Mouse (Mus musculus) cerebellum, adult 2 months (tissue): ENCODE measurements around the gene Vmn1r192. TPM values are rescaled to one million over a fixed set of nuclear protein-coding genes. Genes with fewer than 3 reads are reported as not detected.
"Not testable (repeated sequence)": the region's sequence is repeated elsewhere in the genome, so short reads cannot be mapped to it uniquely, and the experiment has no call there.

Experiments
- DNase-seq, 2 experiments: peaks; one replicate each; pipeline ENCODE4 v3.0.0; 2021
- H3K27ac ChIP-seq: fragments of 200-500 bp; 2 replicates; pipeline ENCODE4 v1.5.1; 2012; ENCODE audit warnings: low read length, control low read depth, inconsistent platforms; ENCODE audit not compliant: insufficient read depth
- H3K27me3 ChIP-seq: fragments of 200-500 bp; 2 replicates; pipeline ENCODE4 v1.6.1; 2012; ENCODE audit warnings: inconsistent platforms, mild to moderate bottlenecking, low read length, moderate library complexity; ENCODE audit not compliant: control insufficient read depth, insufficient read depth
- H3K4me1 ChIP-seq: fragments of 200-500 bp; 2 replicates; pipeline ENCODE4 v1.6.1; 2011; ENCODE audit warnings: low read length; ENCODE audit not compliant: control insufficient read depth, insufficient read depth
- H3K4me3 ChIP-seq: fragments of 200-500 bp; replicated peaks from 2 replicates; pipeline ENCODE3; 2011; ENCODE audit warnings: mild to moderate bottlenecking, low read depth, low read length, control low read depth; ENCODE audit not compliant: insufficient read depth
- CTCF ChIP-seq: fragments of 200-500 bp; IDR thresholded peaks from 2 replicates; pipeline ENCODE4 v1.5.1; 2011; ENCODE audit warnings: low read depth, mild to moderate bottlenecking, control low read depth, low read length, moderate library complexity, borderline replicate concordance; ENCODE audit not compliant: insufficient read depth
- POLR2A ChIP-seq: fragments of 200-500 bp; IDR thresholded peaks from 2 replicates; pipeline ENCODE4 v1.6.1; 2011; ENCODE audit warnings: low read length, control low read depth, borderline replicate concordance; ENCODE audit not compliant: insufficient read depth
- WGBS: fragments of 180-500 bp; shearing (Covaris S2); methylation state at CpG from one replicate; pipeline ENCODE4 v1.1.7; 2018; 5-methylcytosine and 5-hydroxymethylcytosine counted together
- polyA plus RNA-seq: library from polyadenylated mRNA; depleted of rRNA; stranded (reverse); fragments of >200 nt; gene quantifications from 2 replicates; pipeline ENCODE4 v1.2.3, GENCODE M21; 2012; rRNA removed

Gene Vmn1r192
- polyA plus RNA-seq = not detected in 2 replicates

DNA sequence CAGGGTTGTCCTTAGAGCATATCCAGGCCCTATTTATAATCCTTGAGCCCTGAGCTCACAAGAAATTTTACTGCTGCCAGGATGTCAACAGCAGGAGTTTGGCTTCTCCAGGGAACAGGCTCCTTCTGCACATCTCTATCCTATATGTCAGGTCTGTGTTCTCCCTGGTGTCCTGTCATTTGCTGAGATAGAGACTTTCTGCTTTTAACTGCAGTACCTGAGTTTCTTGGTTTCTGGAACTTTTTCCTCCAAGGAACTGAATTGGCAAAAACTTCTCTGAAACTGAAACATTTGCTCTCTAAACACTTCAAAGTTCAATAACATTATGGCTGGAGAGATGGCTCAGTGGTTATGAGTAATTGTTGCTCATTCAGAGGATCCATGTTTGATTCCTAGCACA is at the start of gene Vmn1r192:
Vmn1r192 (minus strand) TSS at position 101 of the 400 bp plus-strand sequence.
- H3K4me1 ChIP-seq = no peaks in the 10 kb centered on the region
- no peak within 1 kb of the TSS for H3K27ac ChIP-seq
- no peaks in the 10 kb centered on the region for H3K27me3 ChIP-seq
- no peak for DNase-seq
- TF ChIP-seq CTCF (no peak), POLR2A (no peak)
- H3K4me3 ChIP-seq = no peak within 1 kb of the TSS

DNA sequence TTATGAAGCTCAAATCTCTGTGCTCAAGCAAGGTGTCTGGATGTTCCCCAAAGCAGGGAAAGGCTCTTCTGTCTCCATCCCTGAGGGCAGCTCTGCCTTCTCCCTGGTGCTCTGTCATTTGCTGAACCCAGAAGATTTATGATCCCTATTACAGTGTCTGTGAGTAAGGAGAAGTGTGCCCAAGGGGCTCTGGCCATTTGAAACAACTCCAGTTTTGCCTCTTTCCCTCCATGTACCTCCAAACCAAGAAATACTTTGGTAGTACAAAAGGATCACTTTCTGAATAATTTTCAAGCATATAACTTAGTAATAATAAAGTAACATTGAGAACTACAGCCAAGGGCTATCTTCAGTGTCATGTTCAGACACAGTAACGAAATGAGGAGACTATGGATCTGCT is 32.1 kb upstream of the Vmn1r192 start, which contains the start of gene Vmn1r193:
Vmn1r193 (minus strand) TSS at position 101 of the 400 bp plus-strand sequence.
- H3K4me3 ChIP-seq, H3K27me3 ChIP-seq, DNase-seq, H3K27ac ChIP-seq, H3K4me1 ChIP-seq: not testable (repeated sequence)
- 61% methylated on average over 1 of the region's 1 CpGs for WGBS

GRCm38 (mm10) chr13:22192756-22193155 is 1.8 kb upstream of the Vmn1r192 start:
- H3K27me3 ChIP-seq, H3K4me3 ChIP-seq, H3K27ac ChIP-seq, DNase-seq, H3K4me1 ChIP-seq: not testable (repeated sequence)
- 65% methylated on average over 3 of the region's 3 CpGs for WGBS

DNA sequence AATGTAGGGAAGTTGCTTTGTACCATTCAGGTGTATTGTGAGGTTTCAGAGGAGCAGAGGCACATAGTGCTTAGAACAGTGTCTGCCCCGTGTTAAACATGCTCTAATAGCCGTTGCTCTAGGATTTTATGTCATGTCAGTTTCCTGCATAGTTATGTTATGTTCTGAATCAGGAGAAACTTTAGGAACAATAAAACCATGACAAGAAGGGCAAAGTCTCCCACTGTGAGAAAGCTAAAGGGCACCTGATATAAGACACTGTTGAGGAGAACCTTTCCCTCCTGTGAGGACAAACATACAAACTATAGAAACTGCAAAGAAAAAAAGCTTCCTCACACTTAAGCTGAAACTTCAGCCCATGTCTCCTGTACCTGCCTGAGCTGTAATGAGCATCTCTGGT is 556 bp downstream of the Vmn1r192 start:
- TF ChIP-seq POLR2A = no peak
- TF ChIP-seq CTCF = no peak
- WGBS = 62% methylated on average over 2 of the region's 2 CpGs
- Histone ChIP-seq H3K27ac (no peak overlapping the region), H3K4me3 (no peak overlapping the region), H3K27me3 (no peaks in the 10 kb centered on the region), H3K4me1 (no peaks in the 10 kb centered on the region)
- DNase-seq = no peak

GRCm38 (mm10) chr13:22189313-22189712 is 1.6 kb downstream of the Vmn1r192 start:
- no peaks in the 10 kb centered on the region for H3K27me3 ChIP-seq
- TF ChIP-seq POLR2A = no peak
- no peak for TF ChIP-seq CTCF
- 92% methylated on average over 2 of the region's 2 CpGs for WGBS

DNA sequence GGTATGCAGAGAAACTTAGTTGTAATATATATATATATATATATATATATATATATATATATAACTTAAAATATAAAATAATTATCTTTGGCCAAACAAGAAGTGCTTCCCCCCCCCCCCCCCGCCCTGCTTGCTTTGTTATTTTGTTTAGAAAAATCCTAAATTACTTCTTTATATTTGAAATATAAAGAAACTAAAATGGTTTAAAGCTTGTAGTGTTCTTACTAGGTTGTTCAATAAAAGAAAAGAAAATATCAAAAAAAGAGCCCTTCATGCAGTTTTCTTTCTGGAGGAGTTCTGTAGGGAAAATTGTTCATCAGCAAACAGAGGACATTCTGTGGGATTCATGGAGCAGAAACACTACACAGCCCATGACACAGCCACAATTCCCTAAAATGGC is 7.1 kb downstream of the Vmn1r192 start, which contains the start of gene Vmn1r191:
Vmn1r191 (minus strand) TSS at position 101 of the 400 bp plus-strand sequence.
- H3K27me3 ChIP-seq = no peaks in the 10 kb centered on the region
- DNase-seq = no peak
- no peak for TF ChIP-seq POLR2A
- H3K4me3 ChIP-seq = no peak within 1 kb of the TSS
- WGBS = 61% methylated on average over 1 of the region's 1 CpGs
- H3K27ac ChIP-seq = no peak within 1 kb of the TSS
- no peaks in the 10 kb centered on the region for H3K4me1 ChIP-seq

More at GRCm38 (mm10) chr13:22189313-22189712, 1.6 kb downstream of the Vmn1r192 start:
- no peak for DNase-seq
- Histone ChIP-seq H3K4me1 (no peaks in the 10 kb centered on the region), H3K4me3 (no peak overlapping the region), H3K27ac (no peak overlapping the region)

DNA sequence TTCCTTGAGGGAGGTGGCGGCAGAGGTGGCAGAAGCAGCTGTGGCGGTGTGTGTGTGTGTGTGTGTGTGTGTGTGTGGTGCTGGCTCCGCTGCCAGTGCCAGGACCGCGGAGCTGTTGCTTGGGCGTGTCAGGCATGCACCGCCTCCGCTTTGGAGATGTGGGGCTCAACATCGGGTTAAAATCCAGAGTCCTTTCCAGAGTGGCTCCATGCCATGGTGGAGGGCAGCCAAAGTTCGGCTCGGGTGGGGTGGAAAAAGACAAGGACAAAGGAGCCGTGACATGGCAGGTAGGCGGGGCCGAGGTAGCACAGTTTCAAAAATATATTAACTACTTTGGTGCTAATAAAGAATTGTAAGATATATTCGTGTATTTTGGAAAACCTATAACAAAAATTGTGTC is 22.5 kb downstream of the Vmn1r192 start:
- WGBS = 85% methylated on average over 15 of the region's 15 CpGs
- DNase-seq = no peak
- no peaks in the 10 kb centered on the region for H3K27me3 ChIP-seq
- TF ChIP-seq POLR2A = no peak
- TF ChIP-seq CTCF = no peak
- H3K4me1 ChIP-seq = no peaks in the 10 kb centered on the region
- no peak overlapping the region for H3K27ac ChIP-seq
- no peak overlapping the region for H3K4me3 ChIP-seq

- not testable (repeated sequence) for H3K4me1 ChIP-seq, DNase-seq, H3K27ac ChIP-seq, H3K27me3 ChIP-seq, H3K4me3 ChIP-seq
- whole genome bisulfite sequencing = 69% methylated on average over 5 of the region's 5 CpGs
These were observed 54.2 kb downstream of the Vmn1r192 start for GRCm38 (mm10) chr13:22136495-22137293.

Other genes starting within 250 kb of the Vmn1r192 start
- 0.95 and 1.0 TPM in 2 replicates for gene Zfp184, start 246.0 kb downstream of the Vmn1r192 start, polyA plus RNA-seq
- gene Pom121l2, start 209.9 kb downstream of the Vmn1r192 start, polyA plus RNA-seq = not detected in 2 replicates
- 0.36 and 1.1 TPM in 2 replicates for gene Prss16, start 181.4 kb downstream of the Vmn1r192 start, polyA plus RNA-seq
- gene Hist1h2ah, start 155.6 kb downstream of the Vmn1r192 start, polyA plus RNA-seq = not detected in 2 replicates
- 0.34 TPM in 1 of 2 replicates, not detected in the other for gene Hist1h2bk, start 155.3 kb downstream of the Vmn1r192 start, polyA plus RNA-seq
- 8.8 and 9.8 TPM in 2 replicates for gene Hist1h4i, start 149.8 kb downstream of the Vmn1r192 start, polyA plus RNA-seq
- 0.60 and 1.1 TPM in 2 replicates for gene Hist1h2ag, start 148.2 kb downstream of the Vmn1r192 start, polyA plus RNA-seq
- gene Hist1h2bj, start 147.9 kb downstream of the Vmn1r192 start, polyA plus RNA-seq = 0.97 and 1.5 TPM in 2 replicates
- gene Vmn1r188, start 106.7 kb downstream of the Vmn1r192 start, polyA plus RNA-seq = not detected in 2 replicates
- not detected in 2 replicates for gene Vmn1r189, start 85.3 kb downstream of the Vmn1r192 start, polyA plus RNA-seq
- gene Vmn1r191, start 7.2 kb downstream of the Vmn1r192 start, polyA plus RNA-seq = not detected in 2 replicates
- gene Vmn1r193, start 32.0 kb upstream of the Vmn1r192 start, polyA plus RNA-seq = not detected in 2 replicates
- not detected in 2 replicates for gene Vmn1r194, start 53.1 kb upstream of the Vmn1r192 start, polyA plus RNA-seq
- gene Vmn1r195, start 79.4 kb upstream of the Vmn1r192 start, polyA plus RNA-seq = not detected in 2 replicates
- not detected in 2 replicates for gene Vmn1r196, start 98.8 kb upstream of the Vmn1r192 start, polyA plus RNA-seq
- not detected in 2 replicates for gene Vmn1r197, start 133.4 kb upstream of the Vmn1r192 start, polyA plus RNA-seq
- not detected in 2 replicates for gene Vmn1r198, start 159.2 kb upstream of the Vmn1r192 start, polyA plus RNA-seq
- gene Vmn1r199, start 188.7 kb upstream of the Vmn1r192 start, polyA plus RNA-seq = not detected in 2 replicates
- gene Vmn1r200, start 199.2 kb upstream of the Vmn1r192 start, polyA plus RNA-seq = 0.10 TPM in 1 of 2 replicates, not detected in the other